Mouse (Mus musculus) splenic B cell, adult 2 months (primary cell): ENCODE measurements at regions not wholly inside any gene's neighbourhood (a gene's known extent, or its start where the extent isn't known, plus 50 kb on each side); places are given as distances from the start of the nearest gene placed in this dataset.

Source experiments
- DNase-seq: peaks from one replicate; pipeline ENCODE4 v3.0.0-alpha.2; 2011; ENCODE audit warnings: low read depth, low spot score
- H3K27me3 ChIP-seq: 2 replicates; pipeline ENCODE4 v1.6.1; 2012; ENCODE audit warnings: mild to moderate bottlenecking, low read length, moderate library complexity, mixed read lengths; ENCODE audit not compliant: control insufficient read depth, poor library complexity, insufficient read depth, severe bottlenecking
- H3K36me3 ChIP-seq: 2 replicates; pipeline ENCODE4 v1.6.1; 2012; ENCODE audit warnings: mild to moderate bottlenecking, low read length, moderate library complexity, mixed read lengths; ENCODE audit not compliant: control insufficient read depth, poor library complexity, insufficient read depth, severe bottlenecking

GRCm38 (mm10) chr3:115766153-115766552 lies 51.3 kb upstream of the S1pr1 start:
- H3K36me3 ChIP-seq, result no peaks in the 10 kb centered on the region
- no peaks in the 10 kb centered on the region for H3K27me3 ChIP-seq
- no peak for DNase-seq

- no peak for DNase-seq
- Histone ChIP-seq H3K27me3 (no peaks in the 10 kb centered on the region), H3K36me3 (no peaks in the 10 kb centered on the region)
Measured at GRCm38 (mm10) chr3:115768290-115768689, 53.4 kb upstream of the S1pr1 start.

GRCm38 (mm10) chr3:115768761-115769530 lies 54.1 kb upstream of the S1pr1 start:
- no peak for DNase-seq
- Histone ChIP-seq H3K27me3 (no peaks in the 10 kb centered on the region), H3K36me3 (no peaks in the 10 kb centered on the region)

- no peaks in the 10 kb centered on the region for H3K27me3 ChIP-seq
- DNase-seq, result no peak
- H3K36me3 ChIP-seq, result no peaks in the 10 kb centered on the region
Measured at GRCm38 (mm10) chr3:115772676-115773075, 57.8 kb upstream of the S1pr1 start.

GRCm38 (mm10) chr3:115774321-115774720 lies 59.4 kb upstream of the S1pr1 start:
- no peak for DNase-seq
- Histone ChIP-seq H3K36me3 (no peaks in the 10 kb centered on the region), H3K27me3 (no peaks in the 10 kb centered on the region)

- DNase-seq, result no peak
- Histone ChIP-seq H3K36me3 (no peaks in the 10 kb centered on the region), H3K27me3 (no peaks in the 10 kb centered on the region)
Measured at GRCm38 (mm10) chr3:115774723-115775122, 59.9 kb upstream of the S1pr1 start.

- Histone ChIP-seq H3K36me3 (no peaks in the 10 kb centered on the region), H3K27me3 (no peaks in the 10 kb centered on the region)
- no peak for DNase-seq
Measured at GRCm38 (mm10) chr3:115779144-115779890, 64.4 kb upstream of the S1pr1 start.

- Histone ChIP-seq H3K36me3 (no peaks in the 10 kb centered on the region), H3K27me3 (no peaks in the 10 kb centered on the region)
- no peak for DNase-seq
Measured at GRCm38 (mm10) chr3:115779906-115780305, 65.0 kb upstream of the S1pr1 start.

- DNase-seq, result no peak
- no peaks in the 10 kb centered on the region for H3K27me3 ChIP-seq
- no peaks in the 10 kb centered on the region for H3K36me3 ChIP-seq
Measured at GRCm38 (mm10) chr3:115782726-115783125, 67.9 kb upstream of the S1pr1 start.

GRCm38 (mm10) chr3:115787360-115787759 lies 72.5 kb upstream of the S1pr1 start:
- Histone ChIP-seq H3K27me3 (no peaks in the 10 kb centered on the region), H3K36me3 (no peaks in the 10 kb centered on the region)
- no peak for DNase-seq

- Histone ChIP-seq H3K36me3 (no peaks in the 10 kb centered on the region), H3K27me3 (no peaks in the 10 kb centered on the region)
- DNase-seq, result no peak
Measured at GRCm38 (mm10) chr3:115788525-115788924, 73.7 kb upstream of the S1pr1 start.

GRCm38 (mm10) chr3:115789063-115789462 lies 74.2 kb upstream of the S1pr1 start:
- no peak for DNase-seq
- no peaks in the 10 kb centered on the region for H3K36me3 ChIP-seq
- no peaks in the 10 kb centered on the region for H3K27me3 ChIP-seq

- Histone ChIP-seq H3K36me3 (no peaks in the 10 kb centered on the region), H3K27me3 (no peaks in the 10 kb centered on the region)
- DNase-seq, result no peak
Measured at GRCm38 (mm10) chr3:115792606-115793005, 77.7 kb upstream of the S1pr1 start.

- no peaks in the 10 kb centered on the region for H3K27me3 ChIP-seq
- no peaks in the 10 kb centered on the region for H3K36me3 ChIP-seq
- DNase-seq, result peak; percentile 73
Measured at GRCm38 (mm10) chr3:115793344-115794059, 78.6 kb upstream of the S1pr1 start.

GRCm38 (mm10) chr3:115799326-115799725 lies 84.5 kb upstream of the S1pr1 start:
- H3K36me3 ChIP-seq, result no peaks in the 10 kb centered on the region
- DNase-seq, result peak; percentile 69
- no peaks in the 10 kb centered on the region for H3K27me3 ChIP-seq
